In the genomic region with DNA sequence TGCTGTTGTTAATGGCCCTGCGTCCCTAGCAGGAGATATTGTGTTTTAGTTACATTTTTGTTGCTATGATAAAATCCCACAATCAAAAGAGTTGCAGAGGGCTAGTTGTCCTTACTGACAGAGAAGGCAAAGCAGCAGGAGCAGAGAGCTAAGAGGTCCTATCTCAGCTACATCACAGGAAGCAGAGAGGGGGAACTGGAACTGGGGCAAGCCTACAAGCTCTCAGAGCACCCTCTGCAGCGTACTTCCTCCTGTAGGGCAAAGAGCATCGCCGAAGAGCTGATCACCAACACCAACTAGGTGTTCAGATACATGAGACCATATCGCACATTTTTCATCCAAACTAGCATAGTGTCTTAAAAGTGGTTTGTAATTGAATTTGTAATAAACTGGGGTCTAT, we compare ENCODE assay signal across 19 mouse cellular contexts. TPM values are rescaled to one million over a fixed set of nuclear protein-coding genes. Genes with fewer than 3 reads are reported as not detected.
DNase-seq lines count a peak whose midpoint lies in the region; ATAC-seq and TF ChIP-seq lines count a peak whose summit lies in the region.
"Had no signal": no experiment of that assay in that cellular context is flagged by ENCODE, and none has a peak within 500 bp of the region (broad histone marks: within the 10 kb centered on the region; RNA-seq: fewer than 3 reads in every experiment).

No protein-coding gene starts in this region.

- no peak for TF ChIP-seq CTCF in lung, adult 2 months (IDR thresholded peaks at IDR 0.05; ENCODE audit: insufficient read depth, low read length)

- no peaks in the 10 kb centered on the region for H3K4me1 ChIP-seq in lung, adult 2 months (ENCODE audit: control insufficient read depth, insufficient read depth, low read length)
- H3K4me1 ChIP-seq: embryonic facial prominence, embryonic 13.5 days; forebrain, embryonic 12.5 days; heart, embryonic 10.5 days had no signal

- DNase-seq in frontal cortex, postnatal 36 days (ENCODE audit: low spot score in 2 of 2): no peak
- DNase-seq in A20 (ENCODE audit: low read depth, low spot score): peak; percentile 64
- no peak for DNase-seq in heart, postnatal 14 days
- no peak for DNase-seq in lung, adult 2 months
- DNase-seq: adrenal gland, adult 8-10 months; adrenal gland, postnatal 36 days; cerebellum, adult 8-10 months; cerebellum, postnatal 25 days; gastrocnemius, adult 2 months; gastrocnemius, postnatal 36 days; heart, adult 18-20 months; heart, postnatal 10 days had no signal

- WGBS in lung, adult 2 months: 79% methylated on average over 5 of the region's 5 CpGs

- no peak for TF ChIP-seq POLR2A in lung, adult 2 months (IDR thresholded peaks at IDR 0.05; ENCODE audit: borderline replicate concordance, extremely low read depth, low read depth, low read length)

- intact Hi-C loops in heart, postnatal 14 days (cut with DNase I): loop anchor here (10.0 kb wide), 1 partner anchor 239 kb away; a partner anchor contains a TSS

- peak; percentile 60 for ATAC-seq in frontal cortex, adult (ENCODE audit: low TSS enrichment)
- peak; percentile 63; the same call in 1 of the 2 replicates for ATAC-seq in common myeloid progenitor, adult 5-6 weeks (replicated peaks; ENCODE audit: low read depth, poor library complexity, severe bottlenecking)
- ATAC-seq in neutrophil, adult 5-6 weeks (ENCODE audit: extremely low read depth, insufficient number of reproducible peaks, low FRiP score, poor library complexity, severe bottlenecking): peak; percentile 64; the same call in 1 of the 2 replicates
- ATAC-seq: forebrain, embryonic 16.5 days had no signal

- no peak overlapping the region for H3K4me3 ChIP-seq in lung, adult 2 months (replicated peaks; ENCODE audit: extremely low read depth, low read depth, low read length)
- H3K4me3 ChIP-seq: embryonic facial prominence, embryonic 13.5 days; forebrain, embryonic 12.5 days; gastrocnemius, adult 2 months; heart, embryonic 10.5 days had no signal

RNA-seq across cellular contexts. Expression of a gene that starts 22.0 kb away (rescaled TPM):
- total RNA-seq in common myeloid progenitor, adult 5-6 weeks (2017): 7.9 and 13.1 TPM in 2 replicates
- 18.3 and 18.7 TPM in 2 replicates for total RNA-seq in neutrophil, adult 5-6 weeks (2017)
- 10 to 100 TPM; 35.1 to 40.0 TPM for total RNA-seq in heart, postnatal 14 days (2021)
- 6.5 and 8.9 TPM in 2 replicates for polyA plus RNA-seq in lung, adult 2 months (2012; rRNA removed)

RNA-seq across cellular contexts. Expression of a gene that starts 22.1 kb away (rescaled TPM):
- 21.3 and 33.3 TPM in 2 replicates for total RNA-seq in common myeloid progenitor, adult 5-6 weeks (2017)
- 61.7 and 72.7 TPM in 2 replicates for total RNA-seq in neutrophil, adult 5-6 weeks (2017)
- total RNA-seq in heart, postnatal 14 days (2021): 100 to 1,000 TPM; 154 to 179 TPM
- 33.8 and 39.2 TPM in 2 replicates for polyA plus RNA-seq in lung, adult 2 months (2012; rRNA removed)
